Mouse (Mus musculus): ENCODE data around the gene Ccng1. TPM values are rescaled to one million over a fixed set of nuclear protein-coding genes. Genes with fewer than 3 reads are reported as not detected.
A peak's percentile ranks its signal among the peaks of the same experiment; 100 is the strongest.

The Ccng1 gene
- polyA plus RNA-seq, 1 experiment from 2014 or later = 50.8 TPM

DNA sequence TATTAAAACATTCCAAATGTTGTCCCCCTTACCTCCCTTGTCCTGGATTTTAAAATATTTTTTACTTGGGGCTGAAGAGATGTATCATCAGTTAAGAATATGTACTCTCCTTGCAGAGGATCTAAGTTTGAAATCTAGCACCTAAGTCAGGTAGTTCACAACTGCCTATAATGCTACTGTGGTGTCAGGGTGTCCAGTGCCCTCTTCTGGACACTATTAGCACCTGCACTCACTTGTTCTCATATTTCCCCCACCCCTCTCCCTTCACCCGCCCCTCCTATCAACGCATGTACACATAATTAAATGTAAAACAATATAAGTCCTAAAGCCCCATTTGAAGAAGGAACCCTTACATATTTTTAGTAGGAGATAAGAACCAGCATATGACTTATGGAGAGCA, 8.3 kb upstream of the Ccng1 start:
- no peak overlapping the region for H3K4me3 ChIP-seq (ENCODE audit: low read length)
- H3K27me3 ChIP-seq (replicated peaks; ENCODE audit: control insufficient read depth, insufficient read depth, low read length) = no peaks in the 10 kb centered on the region
- H3K4me2 ChIP-seq (ENCODE audit: low read depth, low read length) = no peak overlapping the region
- ATAC-seq = no peak
- no peaks in the 10 kb centered on the region for H3K36me3 ChIP-seq (ENCODE audit: control insufficient read depth, insufficient read depth, low read length)
- H3K4me1 ChIP-seq (ENCODE audit: control insufficient read depth, insufficient read depth, low read length) = no peaks in the 10 kb centered on the region
- H3K9me3 ChIP-seq (ENCODE audit: control insufficient read depth, low read length) = no peaks in the 10 kb centered on the region
- WGBS = 38% methylated on average over 2 of the region's 2 CpGs
- no peak overlapping the region for H3K27ac ChIP-seq (ENCODE audit: low read length)
- no peak overlapping the region for H3K9ac ChIP-seq (ENCODE audit: low read depth, low read length)

DNA sequence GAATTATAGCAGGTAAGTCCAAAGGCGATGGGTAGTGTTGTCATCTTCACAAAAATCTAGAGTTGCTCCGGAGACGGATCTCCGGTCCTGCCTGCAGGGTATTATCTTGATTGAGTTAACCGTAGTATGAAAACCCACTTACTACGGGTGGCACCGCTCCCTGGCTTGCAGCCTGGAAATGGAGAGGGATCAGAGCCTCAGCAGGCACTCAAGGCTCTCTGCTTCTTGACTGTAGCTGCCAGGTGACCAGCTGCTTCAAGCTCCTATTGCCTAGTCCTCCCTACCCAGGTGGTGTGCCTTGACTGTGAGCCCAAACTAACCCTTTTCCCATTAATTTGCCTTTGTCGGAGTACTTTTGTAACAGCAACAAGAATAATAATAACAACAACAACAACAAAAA, 4.8 kb upstream of the Ccng1 start:
- no peaks in the 10 kb centered on the region for H3K9me3 ChIP-seq (ENCODE audit: control insufficient read depth, low read length)
- no peak for ATAC-seq
- no peak overlapping the region for H3K4me2 ChIP-seq (ENCODE audit: low read depth, low read length)
- no peak overlapping the region for H3K27ac ChIP-seq (ENCODE audit: low read length)
- no peak overlapping the region for H3K9ac ChIP-seq (ENCODE audit: low read depth, low read length)
- H3K4me3 ChIP-seq (ENCODE audit: low read length) = no peak overlapping the region
- no peaks in the 10 kb centered on the region for H3K27me3 ChIP-seq (replicated peaks; ENCODE audit: control insufficient read depth, insufficient read depth, low read length)
- no peaks in the 10 kb centered on the region for H3K4me1 ChIP-seq (ENCODE audit: control insufficient read depth, insufficient read depth, low read length)
- WGBS = 86% methylated on average over 8 of the region's 8 CpGs
- H3K36me3 ChIP-seq (ENCODE audit: control insufficient read depth, insufficient read depth, low read length) = no peaks in the 10 kb centered on the region

DNA sequence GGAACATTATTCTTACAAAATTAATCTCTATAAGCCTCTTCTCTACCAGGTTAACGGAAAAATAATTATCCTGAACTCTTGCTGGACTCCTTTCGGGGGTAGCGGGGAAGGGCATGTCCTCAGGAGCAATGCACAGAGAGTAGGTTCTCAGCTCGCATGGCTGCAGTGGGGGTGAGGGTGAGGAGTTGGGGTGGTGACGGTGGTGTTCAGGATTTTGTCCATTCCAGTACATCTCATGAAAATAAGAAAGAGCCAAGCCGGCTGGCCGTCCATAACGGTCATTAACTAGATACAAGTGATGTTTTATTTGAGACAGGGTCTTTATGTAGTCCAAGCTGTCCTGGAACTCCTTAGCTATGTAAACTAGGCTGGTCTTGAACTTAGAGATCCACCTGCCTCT, 857 bp upstream of the Ccng1 start:
- 89% methylated on average over 8 of the region's 8 CpGs for WGBS
- Histone ChIP-seq H3K4me2 (ENCODE audit: low read depth, low read length) (peak overlapping the region; percentile 58; the same call in 1 of the 2 replicates), H3K4me3 (ENCODE audit: low read length) (no peak overlapping the region), H3K4me1 (ENCODE audit: control insufficient read depth, insufficient read depth, low read length) (no peaks in the 10 kb centered on the region), H3K36me3 (ENCODE audit: control insufficient read depth, insufficient read depth, low read length) (no peaks in the 10 kb centered on the region), H3K9me3 (ENCODE audit: control insufficient read depth, low read length) (no peaks in the 10 kb centered on the region), H3K27me3 (replicated peaks; ENCODE audit: control insufficient read depth, insufficient read depth, low read length) (no peaks in the 10 kb centered on the region), H3K9ac (ENCODE audit: low read depth, low read length) (no peak overlapping the region), H3K27ac (ENCODE audit: low read length) (no peak overlapping the region)
- no peak for ATAC-seq

DNA sequence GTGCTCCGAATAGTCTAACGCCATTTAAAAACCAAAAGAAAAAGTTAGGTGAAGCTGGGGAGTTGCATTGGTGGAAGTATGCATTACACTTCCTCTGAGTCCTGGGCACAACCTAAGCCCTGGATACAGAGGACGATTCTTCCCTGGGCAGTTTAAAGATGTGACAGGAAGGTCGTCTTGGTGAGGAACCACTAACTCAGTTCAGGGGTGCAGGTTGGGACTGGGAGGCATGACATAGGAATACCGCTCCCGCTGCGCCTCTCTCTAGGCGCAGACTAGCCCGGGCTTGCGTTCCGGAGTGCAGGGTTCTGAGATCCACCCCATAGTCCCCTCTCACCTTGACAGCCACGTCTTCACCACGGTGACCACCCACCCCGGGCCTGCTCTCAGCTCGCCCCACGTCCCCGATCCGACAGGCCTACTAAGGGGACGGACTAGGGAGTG, 425 bp downstream of the Ccng1 start:
- Histone ChIP-seq H3K9ac (ENCODE audit: low read depth, low read length) (peak overlapping the region; percentile 93), H3K4me2 (ENCODE audit: low read depth, low read length) (peak overlapping the region; percentile 59), H3K27ac (ENCODE audit: low read length) (peak overlapping the region; percentile 74), H3K9me3 (ENCODE audit: control insufficient read depth, low read length) (no peaks in the 10 kb centered on the region), H3K4me3 (ENCODE audit: low read length) (peak overlapping the region; percentile 96), H3K36me3 (ENCODE audit: control insufficient read depth, insufficient read depth, low read length) (no peaks in the 10 kb centered on the region), H3K27me3 (replicated peaks; ENCODE audit: control insufficient read depth, insufficient read depth, low read length) (no peaks in the 10 kb centered on the region), H3K4me1 (ENCODE audit: control insufficient read depth, insufficient read depth, low read length) (no peaks in the 10 kb centered on the region)
- whole genome bisulfite sequencing = 2% methylated on average over 19 of the region's 19 CpGs
- ATAC-seq = peak; percentile 36

DNA sequence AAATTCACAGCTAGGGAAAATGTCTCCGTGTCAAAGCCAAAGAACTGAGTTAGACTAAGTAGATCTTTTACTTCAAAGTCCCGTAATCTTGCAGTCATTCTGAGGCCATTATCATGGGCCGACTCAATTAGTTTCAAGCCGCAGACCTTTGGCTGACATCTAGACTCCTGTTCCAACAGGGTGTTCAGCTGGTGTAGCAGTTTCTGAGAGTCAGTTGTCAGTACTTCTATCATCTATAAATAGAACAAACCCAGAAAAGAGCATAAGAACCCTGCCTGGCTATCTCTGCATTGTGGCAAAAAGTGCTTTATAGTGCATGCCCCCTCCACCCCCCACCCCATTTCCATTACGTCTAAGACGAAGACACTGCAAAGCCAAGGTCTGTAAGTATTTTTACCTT, 1.3 kb downstream of the Ccng1 start:
- Histone ChIP-seq H3K36me3 (ENCODE audit: control insufficient read depth, insufficient read depth, low read length) (no peaks in the 10 kb centered on the region), H3K9me3 (ENCODE audit: control insufficient read depth, low read length) (no peaks in the 10 kb centered on the region), H3K9ac (ENCODE audit: low read depth, low read length) (no peak overlapping the region), H3K27me3 (replicated peaks; ENCODE audit: control insufficient read depth, insufficient read depth, low read length) (no peaks in the 10 kb centered on the region), H3K4me1 (ENCODE audit: control insufficient read depth, insufficient read depth, low read length) (no peaks in the 10 kb centered on the region), H3K4me3 (ENCODE audit: low read length) (no peak overlapping the region; the same call in 1 of the 2 replicates), H3K4me2 (ENCODE audit: low read depth, low read length) (peak overlapping the region; percentile 8; the same call in 1 of the 2 replicates), H3K27ac (ENCODE audit: low read length) (no peak overlapping the region)
- WGBS = 65% methylated on average over 6 of the region's 6 CpGs
- ATAC-seq = no peak

DNA sequence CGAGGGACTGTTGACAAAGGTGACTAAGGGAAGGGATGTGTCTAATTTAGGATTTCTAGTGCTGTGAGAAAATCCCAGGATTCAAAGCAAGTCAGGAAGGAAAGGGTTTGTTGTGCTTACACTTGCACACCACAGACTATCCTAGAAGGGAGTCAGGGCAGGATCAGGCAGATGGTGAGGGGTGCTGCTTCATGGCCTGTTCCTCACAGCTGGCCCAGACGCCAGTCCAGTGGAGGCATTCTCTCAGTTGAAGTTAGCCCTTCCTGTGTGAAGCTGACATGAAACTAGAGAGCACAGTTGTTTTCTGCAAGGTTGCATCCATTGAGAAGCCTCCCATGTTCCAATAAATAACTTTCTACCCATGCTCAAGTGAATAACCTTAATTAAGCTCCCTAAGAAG, 7.4 kb downstream of the Ccng1 start:
- Histone ChIP-seq H3K27me3 (replicated peaks; ENCODE audit: control insufficient read depth, insufficient read depth, low read length) (no peaks in the 10 kb centered on the region), H3K27ac (ENCODE audit: low read length) (no peak overlapping the region), H3K36me3 (ENCODE audit: control insufficient read depth, insufficient read depth, low read length) (no peaks in the 10 kb centered on the region), H3K4me2 (ENCODE audit: low read depth, low read length) (no peak overlapping the region), H3K4me3 (ENCODE audit: low read length) (no peak overlapping the region), H3K9ac (ENCODE audit: low read depth, low read length) (no peak overlapping the region), H3K4me1 (ENCODE audit: control insufficient read depth, insufficient read depth, low read length) (no peaks in the 10 kb centered on the region), H3K9me3 (ENCODE audit: control insufficient read depth, low read length) (no peaks in the 10 kb centered on the region)
- WGBS = 53% methylated on average over 2 of the region's 2 CpGs
- ATAC-seq = no peak

DNA sequence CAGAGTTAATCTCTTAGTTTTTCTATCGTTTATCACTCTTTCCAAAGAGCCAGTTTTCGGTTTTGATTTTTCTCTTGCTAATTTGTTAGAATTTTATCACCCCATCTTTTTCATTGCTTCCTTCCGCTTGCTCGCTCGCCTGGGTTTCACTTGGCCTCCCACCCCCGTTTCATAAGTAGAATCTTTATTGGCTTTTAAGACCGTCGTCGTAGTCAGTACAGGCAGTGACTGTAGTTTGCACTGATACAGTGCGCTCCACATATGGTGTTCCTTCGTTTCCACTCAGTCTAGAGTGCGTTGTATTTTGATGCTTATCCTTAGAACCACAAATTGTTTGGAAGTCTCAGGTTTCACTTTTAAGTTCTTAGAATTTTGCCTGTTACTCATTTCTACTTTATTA, 8.8 kb downstream of the Ccng1 start:
- Histone ChIP-seq H3K36me3 (ENCODE audit: control insufficient read depth, insufficient read depth, low read length) (0 out of 2 replicates have a peak, but pooled peaks cover 4% of the 10 kb centered on the region), H3K9me3 (ENCODE audit: control insufficient read depth, low read length) (no peaks in the 10 kb centered on the region), H3K9ac (ENCODE audit: low read depth, low read length) (no peak overlapping the region), H3K4me1 (ENCODE audit: control insufficient read depth, insufficient read depth, low read length) (no peaks in the 10 kb centered on the region), H3K27ac (ENCODE audit: low read length) (no peak overlapping the region), H3K4me2 (ENCODE audit: low read depth, low read length) (no peak overlapping the region), H3K4me3 (ENCODE audit: low read length) (no peak overlapping the region), H3K27me3 (replicated peaks; ENCODE audit: control insufficient read depth, insufficient read depth, low read length) (no peaks in the 10 kb centered on the region)
- WGBS = 91% methylated on average over 12 of the region's 12 CpGs
- ATAC-seq = no peak

DNA sequence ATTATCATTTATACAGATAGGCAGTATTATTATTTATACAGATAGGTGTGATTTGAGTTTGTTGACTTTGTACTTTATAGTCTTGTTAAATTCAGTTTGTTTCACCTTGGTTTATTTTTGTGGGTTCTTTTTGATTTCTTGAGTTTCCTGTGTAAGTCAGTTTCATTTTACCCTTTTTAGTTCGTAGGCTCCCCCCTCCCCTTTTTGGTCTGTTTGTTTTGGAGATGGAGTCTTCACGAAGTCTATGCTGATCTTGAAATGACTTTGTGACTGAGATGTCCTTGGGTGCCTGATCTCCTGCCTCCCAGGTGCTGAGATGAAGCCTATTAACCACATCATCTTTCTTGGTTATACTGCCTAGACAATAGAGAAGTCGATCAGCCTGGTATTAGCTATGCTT, 10.8 kb downstream of the Ccng1 start:
- Histone ChIP-seq H3K36me3 (ENCODE audit: control insufficient read depth, insufficient read depth, low read length) (0 out of 2 replicates have a peak, but pooled peaks cover 4% of the 10 kb centered on the region), H3K27me3 (replicated peaks; ENCODE audit: control insufficient read depth, insufficient read depth, low read length) (no peaks in the 10 kb centered on the region), H3K9ac (ENCODE audit: low read depth, low read length) (no peak overlapping the region), H3K27ac (ENCODE audit: low read length) (no peak overlapping the region), H3K4me1 (ENCODE audit: control insufficient read depth, insufficient read depth, low read length) (no peaks in the 10 kb centered on the region), H3K4me3 (ENCODE audit: low read length) (no peak overlapping the region), H3K4me2 (ENCODE audit: low read depth, low read length) (no peak overlapping the region), H3K9me3 (ENCODE audit: control insufficient read depth, low read length) (no peaks in the 10 kb centered on the region)
- WGBS = 76% methylated on average over 3 of the region's 3 CpGs
- no peak for ATAC-seq

DNA sequence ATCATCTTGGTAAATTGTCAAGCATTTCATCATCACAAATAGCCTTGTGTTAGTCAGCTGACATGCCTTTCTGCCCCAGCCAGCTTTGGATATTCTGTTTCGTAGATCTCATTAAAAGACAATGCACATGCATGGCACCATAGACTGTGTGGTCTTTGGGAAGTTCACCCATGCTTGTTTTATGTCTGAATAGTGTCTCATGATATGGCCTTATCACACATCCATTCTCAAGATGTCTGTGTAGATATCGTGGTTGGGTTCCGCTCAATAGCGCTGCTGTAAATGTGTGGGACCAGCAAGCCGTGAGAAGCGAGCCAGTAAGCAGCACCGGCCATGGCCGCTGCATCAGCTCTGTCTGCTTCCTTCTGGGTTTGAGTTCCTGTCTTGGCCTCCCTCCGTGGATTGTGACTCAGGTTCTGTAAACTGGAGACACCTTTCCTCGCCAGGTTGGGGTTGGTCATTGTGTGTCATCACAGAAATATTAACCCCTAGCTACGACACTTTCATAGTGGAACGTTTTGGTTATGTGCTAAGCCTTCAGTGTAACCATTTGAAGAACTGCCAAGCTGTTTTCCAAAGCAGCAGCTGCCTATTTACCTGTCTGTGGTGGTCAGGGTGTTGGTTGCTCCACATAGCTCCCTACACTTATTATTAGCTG, 13.4 kb downstream of the Ccng1 start:
- H3K36me3 ChIP-seq (ENCODE audit: control insufficient read depth, insufficient read depth, low read length) = peaks cover 6% of the 10 kb centered on the region; the same call in 1 of the 2 replicates
- H3K27me3 ChIP-seq (replicated peaks; ENCODE audit: control insufficient read depth, insufficient read depth, low read length) = no peaks in the 10 kb centered on the region
- no peak overlapping the region for H3K4me3 ChIP-seq (ENCODE audit: low read length)
- H3K4me1 ChIP-seq (ENCODE audit: control insufficient read depth, insufficient read depth, low read length) = no peaks in the 10 kb centered on the region
- H3K27ac ChIP-seq (ENCODE audit: low read length) = no peak overlapping the region
- no peak for ATAC-seq
- whole genome bisulfite sequencing = 89% methylated on average over 12 of the region's 12 CpGs
- H3K9ac ChIP-seq (ENCODE audit: low read depth, low read length) = no peak overlapping the region
- no peak overlapping the region for H3K4me2 ChIP-seq (ENCODE audit: low read depth, low read length)
- no peaks in the 10 kb centered on the region for H3K9me3 ChIP-seq (ENCODE audit: control insufficient read depth, low read length)

DNA sequence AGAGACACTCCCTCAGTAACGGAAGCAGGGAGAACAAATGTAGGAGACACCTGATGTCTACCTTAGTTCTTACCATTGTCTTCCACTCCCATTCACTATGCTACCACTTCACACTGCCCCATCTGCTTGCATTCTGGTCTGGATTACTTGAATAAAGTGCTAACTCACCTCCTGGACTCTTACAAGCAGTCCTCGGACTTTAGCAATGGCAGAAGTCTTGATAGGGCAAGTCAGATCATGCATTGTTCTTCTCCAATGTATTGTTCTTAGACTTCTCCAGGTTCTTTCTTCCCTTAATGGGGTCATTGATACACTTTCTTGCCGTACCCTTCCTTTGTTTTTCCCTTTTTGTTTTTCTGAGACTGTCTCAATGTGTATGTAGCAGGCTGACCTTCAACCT, 17.7 kb downstream of the Ccng1 start:
- no peak overlapping the region for H3K4me3 ChIP-seq (ENCODE audit: low read length)
- H3K9me3 ChIP-seq (ENCODE audit: control insufficient read depth, low read length) = no peaks in the 10 kb centered on the region
- peaks cover 6% of the 10 kb centered on the region; the same call in 1 of the 2 replicates for H3K36me3 ChIP-seq (ENCODE audit: control insufficient read depth, insufficient read depth, low read length)
- peaks cover 4% of the 10 kb centered on the region; the same call in 1 of the 2 replicates for H3K4me1 ChIP-seq (ENCODE audit: control insufficient read depth, insufficient read depth, low read length)
- H3K27me3 ChIP-seq (replicated peaks; ENCODE audit: control insufficient read depth, insufficient read depth, low read length) = no peaks in the 10 kb centered on the region
- WGBS = 90% methylated on average over 3 of the region's 3 CpGs
- no peak for ATAC-seq
- no peak overlapping the region for H3K27ac ChIP-seq (ENCODE audit: low read length)
- H3K4me2 ChIP-seq (ENCODE audit: low read depth, low read length) = no peak overlapping the region
- H3K9ac ChIP-seq (ENCODE audit: low read depth, low read length) = no peak overlapping the region

Measured in intestine, embryonic 16.5 days (tissue).